Mouse (Mus musculus): ENCODE measurements around the gene Abcb5. TPM values are rescaled to one million over a fixed set of nuclear protein-coding genes. Genes with fewer than 3 reads are reported as not detected.

The Abcb5 gene
- polyA plus RNA-seq, 1 experiment from 2014 or later: not detected

DNA sequence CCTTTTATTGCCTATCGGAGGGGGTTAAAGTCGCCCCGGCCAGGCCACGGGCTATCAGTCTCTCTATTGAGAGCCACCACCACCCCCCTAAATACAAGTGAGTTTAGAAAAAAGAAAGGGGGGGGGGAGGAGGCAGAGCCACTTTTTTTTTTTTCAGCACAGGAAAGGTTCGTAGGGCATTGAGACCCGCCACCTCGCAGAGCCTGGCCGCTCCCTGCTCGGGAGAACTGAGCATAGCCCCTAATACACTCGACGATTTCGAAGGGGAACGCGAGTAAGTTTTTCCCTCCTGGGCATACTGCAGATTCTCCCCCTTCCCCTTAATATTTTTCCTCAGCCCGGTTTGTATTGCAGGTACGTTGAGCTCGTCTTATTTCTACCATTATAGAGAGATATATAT lies 118.8 kb downstream of the Abcb5 start:
- no peak overlapping the region for H3K9ac ChIP-seq
- peaks cover 24% of the 10 kb centered on the region for H3K4me1 ChIP-seq
- H3K4me3 ChIP-seq: peak overlapping the region; percentile 46
- no peak for ATAC-seq (ENCODE audit: borderline replicate concordance, extremely low read depth, low FRiP score, low TSS enrichment)
- H3K27ac ChIP-seq: no peak overlapping the region
- H3K36me3 ChIP-seq: no peaks in the 10 kb centered on the region
- H3K4me2 ChIP-seq: peak overlapping the region; percentile 87
- 0% methylated on average over 17 of the region's 17 CpGs for whole genome bisulfite sequencing
- H3K27me3 ChIP-seq: peaks cover 94% of the 10 kb centered on the region
- H3K9me3 ChIP-seq: no peaks in the 10 kb centered on the region

DNA sequence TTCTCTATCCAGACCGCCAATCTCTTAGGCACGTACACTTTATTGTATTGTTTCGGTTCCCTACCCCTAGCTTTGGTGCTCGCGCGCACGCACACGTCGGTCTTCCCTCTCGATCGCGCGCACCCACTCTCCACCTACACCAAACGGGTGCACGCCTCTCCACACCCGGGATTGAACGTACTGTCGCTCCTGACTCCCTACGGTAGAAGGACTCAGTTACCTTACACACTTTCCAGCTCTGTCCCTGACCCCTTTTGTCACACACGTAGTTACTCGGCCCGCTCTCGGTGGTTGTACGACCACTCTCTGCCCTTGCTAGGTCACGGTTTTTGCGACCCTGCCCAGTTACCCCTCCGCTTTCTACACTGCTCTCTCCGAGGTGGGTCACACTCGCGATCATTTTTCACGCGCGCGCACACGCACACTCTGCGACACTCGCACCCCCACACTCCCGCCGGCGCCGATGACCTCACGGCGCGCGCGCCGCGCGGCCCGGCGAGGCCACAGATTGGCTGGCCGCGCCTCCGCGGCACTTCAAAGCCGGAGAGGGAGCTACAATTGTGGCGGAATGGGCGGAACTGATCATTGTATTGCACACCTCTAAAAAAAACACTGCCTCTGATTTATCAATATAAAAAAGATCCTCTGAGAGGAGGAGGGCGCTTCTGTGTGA lies 119.4 kb downstream of the Abcb5 start:
- peaks cover 24% of the 10 kb centered on the region for H3K4me1 ChIP-seq
- no peak overlapping the region for H3K9ac ChIP-seq
- peak overlapping the region; percentile 87 for H3K4me2 ChIP-seq
- H3K27ac ChIP-seq: no peak overlapping the region
- H3K36me3 ChIP-seq: no peaks in the 10 kb centered on the region
- H3K9me3 ChIP-seq: no peaks in the 10 kb centered on the region
- ATAC-seq (ENCODE audit: borderline replicate concordance, extremely low read depth, low FRiP score, low TSS enrichment): no peak
- H3K27me3 ChIP-seq: peaks cover 94% of the 10 kb centered on the region
- peak overlapping the region; percentile 46 for H3K4me3 ChIP-seq
- WGBS: under 1% methylated on average over 59 of the region's 59 CpGs

DNA sequence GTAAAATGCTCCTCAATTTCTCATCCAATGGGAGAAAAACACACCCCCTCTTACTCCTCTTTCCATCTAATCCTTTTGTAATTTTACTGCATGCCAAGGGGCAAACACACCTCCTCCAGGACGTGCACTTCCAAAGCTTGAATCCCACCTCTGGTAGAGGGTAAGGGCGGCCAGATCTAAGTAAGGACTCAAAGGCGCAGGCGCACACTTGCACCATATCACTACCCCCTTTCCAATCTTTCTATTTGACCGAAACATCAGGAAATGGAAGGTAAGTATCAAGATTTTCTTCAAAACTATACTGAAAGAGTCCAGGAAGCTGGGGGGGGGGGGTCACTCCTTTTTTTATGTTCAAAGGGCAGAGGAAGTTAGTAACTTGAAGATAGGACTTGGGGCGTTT lies 120.0 kb downstream of the Abcb5 start, which contains the start of gene Sp8:
Sp8 (plus strand) TSS at position 109 of the 400 bp plus-strand sequence.
- Histone ChIP-seq H3K36me3 (no peaks in the 10 kb centered on the region), H3K4me1 (peaks cover 24% of the 10 kb centered on the region), H3K4me3 (peak within 1 kb of the TSS; percentile 46), H3K9me3 (no peaks in the 10 kb centered on the region), H3K27ac (no peak within 1 kb of the TSS), H3K9ac (no peak within 1 kb of the TSS), H3K27me3 (peaks cover 97% of the 10 kb centered on the region), H3K4me2 (peak within 1 kb of the TSS; percentile 87)
- ATAC-seq (ENCODE audit: borderline replicate concordance, extremely low read depth, low FRiP score, low TSS enrichment): no peak
- 3% methylated on average over 6 of the region's 6 CpGs for WGBS

DNA sequence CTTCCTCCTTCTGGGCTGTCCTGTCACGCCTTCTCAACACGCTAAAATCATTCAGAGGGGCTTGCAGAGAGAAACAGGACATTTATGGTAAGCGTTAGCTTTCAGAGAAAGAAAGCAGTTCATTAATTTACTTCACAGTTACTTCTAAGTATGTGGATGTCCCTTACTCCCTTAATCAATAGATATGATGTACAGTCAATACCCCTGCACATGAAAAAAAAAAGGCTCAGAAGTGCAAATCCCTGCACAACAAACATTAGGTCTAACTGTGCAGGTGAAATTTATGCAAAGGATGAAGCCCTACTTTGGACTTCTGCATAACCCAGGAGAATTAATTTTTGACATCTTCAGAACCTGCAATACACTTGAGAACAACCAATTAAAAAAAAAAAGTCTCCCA lies 120.9 kb downstream of the Abcb5 start:
- Histone ChIP-seq H3K9me3 (no peaks in the 10 kb centered on the region), H3K27ac (no peak overlapping the region), H3K9ac (no peak overlapping the region), H3K36me3 (no peaks in the 10 kb centered on the region), H3K4me1 (peaks cover 24% of the 10 kb centered on the region), H3K27me3 (peaks cover 99% of the 10 kb centered on the region), H3K4me2 (no peak overlapping the region), H3K4me3 (no peak overlapping the region)
- no peak for ATAC-seq (ENCODE audit: borderline replicate concordance, extremely low read depth, low FRiP score, low TSS enrichment)
- WGBS: 0% methylated on average over 3 of the region's 3 CpGs

DNA sequence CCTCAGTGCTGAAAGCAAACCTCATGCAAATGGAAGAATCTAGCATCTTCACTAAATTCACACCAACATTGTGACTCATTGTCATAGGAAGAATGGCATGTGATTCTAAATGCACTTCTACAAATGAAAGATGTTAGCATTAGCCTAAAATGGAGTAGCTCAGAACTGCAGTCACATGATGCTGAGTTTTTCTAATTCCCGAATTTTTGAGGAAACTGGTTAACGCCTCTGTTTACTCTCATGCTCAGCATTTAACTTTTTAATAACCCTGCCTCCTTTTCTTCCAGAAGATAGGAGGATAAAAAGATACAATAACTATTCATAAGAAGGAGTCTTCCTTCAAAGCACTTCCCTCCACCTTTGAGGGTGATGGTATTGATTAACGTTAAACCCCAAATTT lies 121.4 kb downstream of the Abcb5 start:
- peaks cover 99% of the 10 kb centered on the region for H3K27me3 ChIP-seq
- no peak overlapping the region for H3K4me2 ChIP-seq
- WGBS: 6% methylated on average over 3 of the region's 3 CpGs
- no peaks in the 10 kb centered on the region for H3K9me3 ChIP-seq
- no peak overlapping the region for H3K4me3 ChIP-seq
- ATAC-seq (ENCODE audit: borderline replicate concordance, extremely low read depth, low FRiP score, low TSS enrichment): no peak
- H3K9ac ChIP-seq: no peak overlapping the region
- no peaks in the 10 kb centered on the region for H3K36me3 ChIP-seq
- H3K27ac ChIP-seq: no peak overlapping the region
- H3K4me1 ChIP-seq: peaks cover 24% of the 10 kb centered on the region

DNA sequence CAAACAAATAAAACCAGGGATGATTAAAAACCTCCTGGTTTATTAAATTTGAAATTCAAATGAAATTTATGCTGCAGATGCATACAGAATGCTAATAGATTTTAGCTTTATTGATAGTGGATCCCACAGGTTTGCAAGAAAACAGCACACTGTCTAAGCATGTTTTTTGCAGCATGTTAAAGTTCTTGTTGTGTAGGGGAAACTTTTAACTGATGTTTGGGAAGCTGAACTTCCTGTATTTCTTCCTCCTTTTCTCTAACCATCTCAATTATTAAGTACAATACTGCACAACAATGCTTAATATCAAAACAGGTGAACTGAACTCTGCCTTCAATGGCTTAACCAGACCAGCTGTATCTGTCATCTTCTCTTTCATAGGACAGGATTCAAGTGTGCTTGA lies 122.1 kb downstream of the Abcb5 start:
- Histone ChIP-seq H3K4me2 (no peak overlapping the region), H3K36me3 (no peaks in the 10 kb centered on the region), H3K4me1 (peaks cover 19% of the 10 kb centered on the region), H3K9me3 (no peaks in the 10 kb centered on the region), H3K4me3 (no peak overlapping the region), H3K27me3 (peaks cover 99% of the 10 kb centered on the region), H3K27ac (no peak overlapping the region), H3K9ac (no peak overlapping the region)
- ATAC-seq (ENCODE audit: borderline replicate concordance, extremely low read depth, low FRiP score, low TSS enrichment): no peak

DNA sequence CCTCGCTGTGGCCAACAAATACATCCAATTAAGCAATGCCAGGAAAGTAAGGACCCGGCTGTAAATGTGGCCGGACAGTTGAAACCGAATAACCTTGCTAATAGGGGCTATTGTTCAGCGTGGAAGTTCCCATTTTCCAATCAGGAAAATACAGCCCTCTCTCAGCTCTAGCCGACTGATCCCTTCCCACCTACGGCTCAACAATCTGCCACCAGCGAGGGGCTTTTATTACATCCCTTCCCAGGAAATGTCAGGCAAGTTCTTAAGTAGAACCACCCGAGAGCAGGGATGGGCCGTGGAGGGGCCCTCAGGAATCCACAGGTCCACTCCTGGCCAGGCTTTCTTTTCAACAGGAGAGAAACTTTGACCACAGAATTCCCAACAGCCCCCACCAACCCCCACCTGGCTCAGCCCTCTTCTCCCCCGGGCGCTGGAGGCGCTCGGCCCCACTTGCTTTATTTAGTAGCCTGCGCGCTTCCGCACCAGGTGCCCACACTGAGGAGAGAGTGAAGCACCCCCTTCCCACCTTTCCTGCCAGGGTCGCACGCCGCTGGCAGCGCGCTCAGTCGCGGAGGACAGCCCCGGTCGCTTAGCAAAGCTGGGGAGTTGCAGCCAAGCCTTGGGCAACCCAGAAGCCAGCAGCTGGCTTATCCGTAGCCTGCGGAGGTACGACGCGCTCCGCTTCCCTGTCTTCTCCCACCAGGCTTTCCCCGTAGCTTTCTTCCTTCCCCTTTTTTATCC lies 123.4 kb downstream of the Abcb5 start:
- Histone ChIP-seq H3K9ac (no peak overlapping the region), H3K27me3 (peaks cover 99% of the 10 kb centered on the region), H3K36me3 (no peaks in the 10 kb centered on the region), H3K27ac (no peak overlapping the region), H3K4me2 (no peak overlapping the region), H3K4me3 (no peak overlapping the region), H3K4me1 (peaks cover 10% of the 10 kb centered on the region), H3K9me3 (no peaks in the 10 kb centered on the region)
- under 1% methylated on average over 33 of the region's 33 CpGs for WGBS
- ATAC-seq (ENCODE audit: borderline replicate concordance, extremely low read depth, low FRiP score, low TSS enrichment): no peak

DNA sequence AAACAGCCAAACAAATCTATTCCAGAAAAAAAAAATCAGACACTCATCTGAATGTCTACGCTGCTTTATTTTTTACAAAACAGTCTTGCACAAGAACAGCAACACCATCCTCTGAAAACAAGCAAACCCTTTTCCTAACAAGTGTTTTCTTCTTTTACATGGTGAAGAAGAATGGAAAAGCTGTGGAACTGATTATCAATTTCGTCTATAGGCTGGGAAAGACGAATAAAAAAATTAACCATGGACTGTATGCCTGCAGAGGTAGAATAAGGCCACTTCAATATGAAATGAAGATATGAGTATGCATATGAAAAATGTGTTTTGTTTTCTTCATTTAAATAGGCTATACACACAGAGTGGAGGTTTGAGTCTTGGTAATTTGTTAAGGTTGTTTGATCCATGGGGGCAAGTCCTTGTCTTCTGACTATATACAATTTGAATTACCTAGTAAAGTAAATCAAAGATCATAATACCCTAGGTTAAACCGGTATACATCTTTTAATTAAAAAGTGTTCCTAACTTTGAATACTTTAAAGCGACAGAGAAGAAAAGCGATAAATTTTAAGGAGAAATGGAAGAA lies 124.2 kb downstream of the Abcb5 start:
- H3K9me3 ChIP-seq: no peaks in the 10 kb centered on the region
- no peaks in the 10 kb centered on the region for H3K36me3 ChIP-seq
- WGBS: 8% methylated on average over 6 of the region's 6 CpGs
- peaks cover 9% of the 10 kb centered on the region for H3K4me1 ChIP-seq
- no peak overlapping the region for H3K9ac ChIP-seq
- ATAC-seq (ENCODE audit: borderline replicate concordance, extremely low read depth, low FRiP score, low TSS enrichment): no peak
- no peak overlapping the region for H3K4me3 ChIP-seq
- peaks cover 98% of the 10 kb centered on the region for H3K27me3 ChIP-seq
- H3K27ac ChIP-seq: no peak overlapping the region
- H3K4me2 ChIP-seq: no peak overlapping the region

DNA sequence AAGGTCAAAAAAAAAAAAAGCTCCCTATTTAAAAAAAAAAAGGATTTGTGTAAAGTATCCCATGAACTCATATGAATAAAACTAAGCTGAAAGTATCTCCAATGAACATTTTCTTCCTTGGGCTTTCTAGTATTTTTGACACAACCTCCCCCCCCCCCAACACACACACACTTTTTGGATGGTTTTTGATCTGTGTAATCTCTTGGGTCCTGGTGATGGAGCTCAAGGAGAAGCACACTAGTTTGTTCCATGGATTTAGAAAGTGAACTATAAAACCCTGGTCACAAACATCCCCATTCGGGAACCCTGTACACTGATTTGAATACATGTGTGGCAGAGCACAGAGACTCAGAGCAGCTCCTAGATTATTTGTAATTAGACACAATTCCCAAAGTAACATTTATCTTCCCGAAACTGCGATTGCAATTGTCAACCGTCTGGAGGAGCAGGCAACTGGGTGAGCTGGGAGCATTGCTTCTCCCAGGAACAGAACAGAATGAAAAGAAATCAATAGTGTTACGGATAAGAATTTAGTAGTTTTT lies 124.8 kb downstream of the Abcb5 start:
- no peak for ATAC-seq (ENCODE audit: borderline replicate concordance, extremely low read depth, low FRiP score, low TSS enrichment)
- Histone ChIP-seq H3K9me3 (no peaks in the 10 kb centered on the region), H3K36me3 (no peaks in the 10 kb centered on the region), H3K27ac (no peak overlapping the region), H3K27me3 (peaks cover 98% of the 10 kb centered on the region), H3K4me1 (peaks cover 7% of the 10 kb centered on the region), H3K9ac (no peak overlapping the region), H3K4me2 (no peak overlapping the region), H3K4me3 (no peak overlapping the region)
- WGBS: 8% methylated on average over 5 of the region's 5 CpGs

DNA sequence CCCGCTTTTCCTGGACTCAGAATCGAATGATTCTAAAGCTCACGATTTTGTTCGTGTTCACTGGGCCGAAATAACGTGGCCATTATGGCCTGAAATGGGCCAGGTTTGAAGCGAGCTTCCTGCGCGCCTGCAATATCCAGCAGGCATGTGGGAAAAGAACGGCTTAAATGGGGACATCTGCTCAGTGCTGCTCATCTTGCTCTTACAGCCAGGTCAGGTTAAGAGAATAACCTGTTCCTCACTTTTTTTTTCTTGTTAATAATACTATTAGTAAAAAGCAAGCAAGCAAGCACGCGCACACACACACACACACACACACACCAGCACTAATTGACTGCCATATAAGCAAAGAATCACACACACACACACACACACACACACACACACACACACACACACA lies 125.4 kb downstream of the Abcb5 start:
- peaks cover 98% of the 10 kb centered on the region for H3K27me3 ChIP-seq
- no peak for ATAC-seq (ENCODE audit: borderline replicate concordance, extremely low read depth, low FRiP score, low TSS enrichment)
- no peak overlapping the region for H3K4me3 ChIP-seq
- H3K4me1 ChIP-seq: peaks cover 8% of the 10 kb centered on the region; the same call in 1 of the 2 replicates
- WGBS: 0% methylated on average over 12 of the region's 12 CpGs
- no peak overlapping the region for H3K9ac ChIP-seq
- no peak overlapping the region for H3K4me2 ChIP-seq
- no peaks in the 10 kb centered on the region for H3K36me3 ChIP-seq
- no peaks in the 10 kb centered on the region for H3K9me3 ChIP-seq
- H3K27ac ChIP-seq: no peak overlapping the region

DNA sequence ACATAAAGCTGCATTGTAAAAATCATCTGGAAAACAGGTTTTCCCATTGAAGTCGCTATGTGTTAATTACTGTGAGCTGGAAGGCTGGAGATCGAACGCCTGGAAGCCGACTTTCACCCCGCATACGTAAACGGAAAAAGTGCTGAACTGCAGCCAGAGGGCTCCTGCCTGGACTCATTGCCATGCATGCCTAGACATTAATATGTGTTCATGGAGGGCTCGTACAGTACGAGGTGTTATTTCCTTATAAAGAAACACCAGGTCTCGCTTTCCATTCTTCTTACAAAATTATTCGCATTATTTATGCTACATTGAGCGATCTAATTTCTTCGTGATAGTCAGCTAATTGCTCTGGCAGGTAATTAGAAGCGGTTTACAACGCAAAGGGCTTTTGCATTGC lies 125.9 kb downstream of the Abcb5 start:
- Histone ChIP-seq H3K4me2 (no peak overlapping the region), H3K36me3 (no peaks in the 10 kb centered on the region), H3K4me3 (no peak overlapping the region), H3K27ac (no peak overlapping the region), H3K9me3 (no peaks in the 10 kb centered on the region), H3K27me3 (peaks cover 95% of the 10 kb centered on the region), H3K4me1 (peaks cover 8% of the 10 kb centered on the region; the same call in 1 of the 2 replicates), H3K9ac (no peak overlapping the region)
- ATAC-seq (ENCODE audit: borderline replicate concordance, extremely low read depth, low FRiP score, low TSS enrichment): no peak
- WGBS: 5% methylated on average over 15 of the region's 15 CpGs

DNA sequence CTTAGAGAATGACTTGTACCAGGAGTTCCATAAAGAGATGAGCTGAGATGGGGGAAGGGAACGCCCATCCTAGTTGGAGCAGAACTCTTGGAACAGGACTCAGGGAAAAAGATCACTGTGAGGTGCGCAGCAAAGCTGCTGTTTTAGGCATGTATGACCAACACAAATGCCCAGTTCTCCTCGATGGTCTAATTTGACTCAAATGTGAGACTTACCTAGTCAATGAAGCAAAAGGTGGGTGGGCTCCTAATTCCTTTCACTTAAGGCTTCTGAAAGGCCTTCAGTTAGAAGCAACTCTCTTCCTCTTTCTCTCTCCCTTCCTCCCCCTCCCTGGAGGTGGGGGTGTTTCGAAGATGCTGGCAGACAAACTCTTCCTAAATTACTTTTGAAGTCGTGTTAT lies 126.8 kb downstream of the Abcb5 start:
- peaks cover 8% of the 10 kb centered on the region; the same call in 1 of the 2 replicates for H3K4me1 ChIP-seq
- no peaks in the 10 kb centered on the region for H3K9me3 ChIP-seq
- ATAC-seq (ENCODE audit: borderline replicate concordance, extremely low read depth, low FRiP score, low TSS enrichment): no peak
- no peaks in the 10 kb centered on the region for H3K36me3 ChIP-seq
- no peak overlapping the region for H3K27ac ChIP-seq
- peaks cover 92% of the 10 kb centered on the region for H3K27me3 ChIP-seq
- H3K9ac ChIP-seq: no peak overlapping the region
- no peak overlapping the region for H3K4me2 ChIP-seq
- no peak overlapping the region for H3K4me3 ChIP-seq
- 9% methylated on average over 5 of the region's 5 CpGs for WGBS
